Mouse (Mus musculus) left cerebral cortex, adult 18-20 months (tissue): ENCODE measurements around the gene Sft2d1. TPM values are rescaled to one million over a fixed set of nuclear protein-coding genes. Genes with fewer than 3 reads are reported as not detected.
"Not testable (repeated sequence)": the region's sequence is repeated elsewhere in the genome, so short reads cannot be mapped to it uniquely, and the experiment has no call there.

ENCODE experiments used
- DNase-seq, 2 experiments: peaks; one replicate each; pipeline ENCODE4 v3.0.0; 2021 to 2022; ENCODE audit warnings: low spot score in 2 of 2, mixed read lengths in 1 of 2
- total RNA-seq, 2 experiments: library from RNA; stranded (reverse); gene quantifications; 2 replicates each; pipeline ENCODE4 v1.2.3; 2021

Gene Sft2d1
- total RNA-seq, 2 experiments from 2014 or later = 62.1 to 63.8 TPM

GRCm38 (mm10) chr17:8301515-8301914 is 9.4 kb upstream of the Sft2d1 start:
- no peak for DNase-seq

- no peak for DNase-seq
These were observed 8.0 kb upstream of the Sft2d1 start for GRCm38 (mm10) chr17:8302772-8303438.

GRCm38 (mm10) chr17:8303671-8304070 is 7.2 kb upstream of the Sft2d1 start:
- DNase-seq = no peak

- DNase-seq = no peak
These were observed 5.1 kb upstream of the Sft2d1 start for GRCm38 (mm10) chr17:8305801-8306200.

- no peak for DNase-seq
These were observed 849 bp downstream of the Sft2d1 start for GRCm38 (mm10) chr17:8311751-8312150.

- DNase-seq = no peak
These were observed 3.1 kb downstream of the Sft2d1 start for GRCm38 (mm10) chr17:8313976-8314375.

GRCm38 (mm10) chr17:8316251-8316650 is 5.3 kb downstream of the Sft2d1 start:
- DNase-seq = no peak

GRCm38 (mm10) chr17:8326877-8327276 is 16.0 kb downstream of the Sft2d1 start:
- not testable (repeated sequence) for DNase-seq

GRCm38 (mm10) chr17:8328511-8329174 is 17.7 kb downstream of the Sft2d1 start:
- DNase-seq = no peak

- DNase-seq = no peak
These were observed 19.7 kb downstream of the Sft2d1 start for GRCm38 (mm10) chr17:8330602-8331001.

- not testable (repeated sequence) for DNase-seq
These were observed 26.3 kb downstream of the Sft2d1 start, which contains the start of gene Prr18 for GRCm38 (mm10) chr17:8337159-8337558. TSS of gene Prr18 (plus strand) at chr17:8337459.

- no peak for DNase-seq
These were observed 28.9 kb downstream of the Sft2d1 start for GRCm38 (mm10) chr17:8339666-8340374.

- DNase-seq = peak; percentile 47 to 61
These were observed 29.8 kb downstream of the Sft2d1 start for GRCm38 (mm10) chr17:8340407-8341359.

- no peak for DNase-seq
These were observed 30.6 kb downstream of the Sft2d1 start for GRCm38 (mm10) chr17:8341360-8341963.

GRCm38 (mm10) chr17:8342706-8343105 is 31.8 kb downstream of the Sft2d1 start:
- DNase-seq = no peak

GRCm38 (mm10) chr17:8343416-8343815 is 32.5 kb downstream of the Sft2d1 start:
- DNase-seq = peak in 1 of 2 experiments; percentile 23

- DNase-seq = no peak
These were observed 36.9 kb downstream of the Sft2d1 start for GRCm38 (mm10) chr17:8347765-8348285.

GRCm38 (mm10) chr17:8348941-8349340 is 38.0 kb downstream of the Sft2d1 start:
- no peak for DNase-seq

GRCm38 (mm10) chr17:8351088-8351487 is 40.2 kb downstream of the Sft2d1 start:
- DNase-seq = peak in 1 of 2 experiments; percentile 28

GRCm38 (mm10) chr17:8355692-8356091 is 44.8 kb downstream of the Sft2d1 start, which contains the start of gene T2:
TSS of gene T2 (plus strand) at chr17:8355992.
- no peak for DNase-seq
